Comparison of ENCODE assay signal across 8 mouse cellular contexts in the genomic region with DNA sequence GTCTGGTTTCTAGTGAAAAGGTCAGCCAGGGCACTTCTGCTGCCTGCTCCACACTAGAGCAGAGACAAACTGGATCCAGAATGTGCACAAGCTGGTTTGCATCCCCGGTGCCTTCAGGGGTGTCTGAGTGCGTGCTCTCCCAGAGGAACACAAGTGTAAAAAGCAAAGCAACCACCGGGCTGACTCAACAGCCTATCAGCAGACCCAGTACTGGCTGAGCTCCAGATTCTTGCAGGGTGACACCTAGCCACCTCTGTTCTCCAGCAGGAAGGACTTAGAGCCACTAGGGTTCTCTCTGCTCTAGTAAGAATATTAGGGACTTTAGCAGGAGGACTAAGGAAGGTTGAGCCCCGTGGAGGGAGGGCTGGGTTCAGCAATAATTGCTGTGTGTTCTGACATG.
DNase-seq lines count a peak whose midpoint lies in the region; ATAC-seq and TF ChIP-seq lines count a peak whose summit lies in the region.
"Had no signal": no experiment of that assay in that cellular context is flagged by ENCODE, and none has a peak within 500 bp of the region (broad histone marks: within the 10 kb centered on the region; RNA-seq: fewer than 3 reads in every experiment).

No protein-coding gene starts in this region.

- no peaks in the 10 kb centered on the region for H3K4me1 ChIP-seq in lung, embryonic 14.5 days (ENCODE audit: insufficient read depth)
- H3K4me1 ChIP-seq: midbrain, embryonic 13.5 days had no signal

- H3K4me2 ChIP-seq in lung, embryonic 14.5 days, result no peak overlapping the region
- H3K4me2 ChIP-seq: midbrain, embryonic 13.5 days had no signal

- H3K27ac ChIP-seq in lung, embryonic 14.5 days (ENCODE audit: low read depth), result no peak overlapping the region
- H3K27ac ChIP-seq: midbrain, embryonic 13.5 days had no signal

- DNase-seq in testis, postnatal 10 days (ENCODE audit: low spot score), result peak; percentile 54
- DNase-seq in testis, postnatal 14 days (ENCODE audit: low spot score), result no peak
- peak; percentile 49 for DNase-seq in kidney, adult 18-20 months
- DNase-seq in lung, embryonic 14.5 days, result peak; percentile 42
- DNase-seq in frontal cortex, postnatal 10 days (ENCODE audit: low spot score in 2 of 2), result no peak
- DNase-seq in right cerebral cortex, postnatal 36 days (ENCODE audit: low spot score in 2 of 2), result no peak
- no peak for DNase-seq in frontal cortex, postnatal 14 days (ENCODE audit: low spot score in 2 of 2)

- WGBS in lung, embryonic 14.5 days, result 36% methylated on average over 4 of the region's 4 CpGs

- H3K36me3 ChIP-seq in lung, embryonic 14.5 days (ENCODE audit: insufficient read depth), result no peaks in the 10 kb centered on the region
- H3K36me3 ChIP-seq: midbrain, embryonic 13.5 days had no signal

- H3K9ac ChIP-seq in lung, embryonic 14.5 days, result no peak overlapping the region
- H3K9ac ChIP-seq: midbrain, embryonic 13.5 days had no signal

- no peaks in the 10 kb centered on the region for H3K27me3 ChIP-seq in lung, embryonic 14.5 days (ENCODE audit: insufficient read depth, low read length)
- H3K27me3 ChIP-seq: midbrain, embryonic 13.5 days had no signal

- TF ChIP-seq CTCF in lung, embryonic 14.5 days (IDR thresholded peaks at IDR 0.05; ENCODE audit: low read depth), result no peak

- no peaks in the 10 kb centered on the region for H3K9me3 ChIP-seq in lung, embryonic 14.5 days (ENCODE audit: low read depth, low read length)
- H3K9me3 ChIP-seq: midbrain, embryonic 13.5 days had no signal

- no peak for ATAC-seq in lung, embryonic 14.5 days (ENCODE audit: insufficient read depth)
- ATAC-seq: midbrain, embryonic 13.5 days had no signal

- H3K4me3 ChIP-seq in lung, embryonic 14.5 days (ENCODE audit: low read depth, low read length), result no peak overlapping the region
- H3K4me3 ChIP-seq: midbrain, embryonic 13.5 days had no signal

Comparison
In these comparisons a context has a peak if more than half of its experiments do, and no peak if none do; other contexts are left out.
1. DNase-seq: peak in testis, postnatal 10 days (single experiment), kidney, adult 18-20 months (single experiment) and lung, embryonic 14.5 days (single experiment); none in testis, postnatal 14 days (single experiment), frontal cortex, postnatal 10 days (0 of 2), right cerebral cortex, postnatal 36 days (0 of 2) and frontal cortex, postnatal 14 days (0 of 2).